Comparison of ENCODE assay signal across 8 mouse cellular contexts in the genomic region with DNA sequence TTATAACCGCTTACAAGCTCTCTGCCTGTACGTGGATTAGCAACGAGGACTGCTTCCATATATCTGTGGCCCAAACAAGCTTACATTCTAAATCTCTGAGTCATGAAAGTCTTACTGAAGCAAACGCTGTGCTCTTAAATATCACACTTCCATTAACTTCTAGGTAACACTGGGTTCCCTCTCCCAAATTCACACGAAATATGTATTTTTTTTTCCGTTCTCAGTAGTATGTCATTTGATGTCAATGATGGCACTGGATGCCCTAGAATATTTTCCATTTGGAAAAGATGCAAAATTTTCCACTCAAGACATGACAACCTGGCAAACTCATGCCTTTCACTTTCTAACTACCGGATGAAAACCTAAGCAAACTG. TPM values are rescaled to one million over a fixed set of nuclear protein-coding genes. Genes with fewer than 3 reads are reported as not detected.
DNase-seq lines count a peak whose midpoint lies in the region; ATAC-seq and TF ChIP-seq lines count a peak whose summit lies in the region.

No protein-coding gene starts in this region.

- peak overlapping the region; percentile 93; the same call in 1 of the 2 replicates for H3K9ac ChIP-seq in liver, adult 2 months (ENCODE audit: low read depth, low read length)
- peak overlapping the region; percentile 76 for H3K9ac ChIP-seq in hindbrain, embryonic 14.5 days
- H3K9ac ChIP-seq in midbrain, postnatal 0 days (replicated peaks; ENCODE audit: low read length, poor library complexity, severe bottlenecking) = peak overlapping the region; percentile 83

- H3K9me3 ChIP-seq in hindbrain, embryonic 14.5 days (ENCODE audit: control insufficient read depth, low read length) = no peaks in the 10 kb centered on the region
- no peaks in the 10 kb centered on the region for H3K9me3 ChIP-seq in midbrain, postnatal 0 days (ENCODE audit: low read length)

- peaks cover 2% of the 10 kb centered on the region for H3K4me1 ChIP-seq in liver, adult 2 months (ENCODE audit: control insufficient read depth, insufficient read depth, low read length)
- peaks cover 11% of the 10 kb centered on the region for H3K4me1 ChIP-seq in hindbrain, embryonic 14.5 days (replicated peaks; ENCODE audit: control insufficient read depth, insufficient read depth, low read length)
- H3K4me1 ChIP-seq in midbrain, postnatal 0 days (ENCODE audit: insufficient read depth, low read length) = no peaks in the 10 kb centered on the region

- peak overlapping the region; percentile 87 for H3K4me2 ChIP-seq in hindbrain, embryonic 14.5 days (replicated peaks)
- peak overlapping the region; percentile 70 for H3K4me2 ChIP-seq in midbrain, postnatal 0 days (ENCODE audit: low read depth, low read length, poor library complexity, severe bottlenecking)

- peak overlapping the region; percentile 91 for H3K4me3 ChIP-seq in liver, adult 2 months (ENCODE audit: insufficient read depth, low read depth, low read length)
- H3K4me3 ChIP-seq in hindbrain, embryonic 14.5 days (replicated peaks; ENCODE audit: low read length) = peak overlapping the region; percentile 85
- H3K4me3 ChIP-seq in midbrain, postnatal 0 days (ENCODE audit: low read depth, low read length) = peak overlapping the region; percentile 85

- intact Hi-C loops in left cerebral cortex, postnatal 4 days (cut with DNase I) = no loop called here

- WGBS in liver, adult 2 months = 17% methylated on average over 7 of the region's 7 CpGs
- WGBS in hindbrain, embryonic 14.5 days = 47% methylated on average over 7 of the region's 7 CpGs
- 38% methylated on average over 7 of the region's 7 CpGs for WGBS in midbrain, postnatal 0 days

- no peak for DNase-seq in liver, adult 2 months (ENCODE audit: extremely low read depth, low read depth, low spot score)
- no peak for DNase-seq in liver
- peak; percentile 14 for DNase-seq in brain, embryonic 14.5 days (ENCODE audit: low read depth)
- no peak for DNase-seq in hindbrain, embryonic 14.5 days (ENCODE audit: low spot score)
- DNase-seq in midbrain, postnatal 0 days (ENCODE audit: low spot score) = no peak
- no peak for DNase-seq in gastrocnemius, postnatal 4 days (ENCODE audit: low spot score in 2 of 2)
- no peak for DNase-seq in embryo, embryonic 10 days (ENCODE audit: low spot score)
- no peak for DNase-seq in left cerebral cortex, postnatal 4 days

- H3K79me2 ChIP-seq in liver, adult 2 months (ENCODE audit: control insufficient read depth, insufficient read depth, low read length) = peaks cover 7% of the 10 kb centered on the region; the same call in 1 of the 2 replicates

- no peak overlapping the region for H3K27ac ChIP-seq in liver, adult 2 months (replicated peaks; ENCODE audit: insufficient read depth, low read depth, low read length)
- no peak overlapping the region for H3K27ac ChIP-seq in hindbrain, embryonic 14.5 days
- peak overlapping the region; percentile 75 for H3K27ac ChIP-seq in midbrain, postnatal 0 days (ENCODE audit: low read depth, low read length)

- TF ChIP-seq CTCF in liver, adult 2 months (IDR thresholded peaks at IDR 0.05; ENCODE audit: low read depth, low read length) = no peak
- no peak for TF ChIP-seq CTCF in brain, embryonic 14.5 days (IDR thresholded peaks at IDR 0.05; ENCODE audit: borderline replicate concordance, extremely low read depth, insufficient read depth, insufficient read length)
- TF ChIP-seq CTCF in midbrain, postnatal 0 days (IDR thresholded peaks at IDR 0.05) = no peak

- no peak for ATAC-seq in hindbrain, embryonic 14.5 days (ENCODE audit: low FRiP score)
- no peak for ATAC-seq in midbrain, postnatal 0 days (ENCODE audit: low FRiP score)

- H3K27me3 ChIP-seq in liver, adult 2 months (ENCODE audit: control insufficient read depth, insufficient read depth, low read length) = no peaks in the 10 kb centered on the region
- H3K27me3 ChIP-seq in hindbrain, embryonic 14.5 days (ENCODE audit: control insufficient read depth, insufficient read depth, low read length) = peaks cover 4% of the 10 kb centered on the region; the same call in 1 of the 2 replicates
- H3K27me3 ChIP-seq in midbrain, postnatal 0 days (ENCODE audit: insufficient read depth, low read length) = peaks cover 5% of the 10 kb centered on the region; the same call in 1 of the 2 replicates

- peaks cover 14% of the 10 kb centered on the region for H3K36me3 ChIP-seq in liver, adult 2 months (ENCODE audit: control insufficient read depth, insufficient read depth, low read length)
- H3K36me3 ChIP-seq in hindbrain, embryonic 14.5 days (replicated peaks; ENCODE audit: control insufficient read depth, insufficient read depth) = peaks cover 29% of the 10 kb centered on the region
- peaks cover 15% of the 10 kb centered on the region for H3K36me3 ChIP-seq in midbrain, postnatal 0 days (ENCODE audit: insufficient read depth, low read length)

- TF ChIP-seq POLR2A in liver, adult 2 months (IDR thresholded peaks at IDR 0.05; ENCODE audit: extremely low read depth, insufficient read depth, low read length) = no peak
- TF ChIP-seq POLR2A in brain, embryonic 14.5 days (IDR thresholded peaks at IDR 0.05; ENCODE audit: borderline replicate concordance, extremely low read depth, insufficient read depth, insufficient read length, poor library complexity, severe bottlenecking) = no peak

RNA-seq across cellular contexts. Expression of gene Uhmk1, which starts 0.8 kb away (rescaled TPM):
- total RNA-seq in liver, adult 2 months (2014; rRNA removed) = 25.4 and 26.7 TPM in 2 replicates
- polyA plus RNA-seq in liver, adult 2 months (2012; rRNA removed) = 7.5 and 8.7 TPM in 2 replicates
- 21.8 and 26.2 TPM in 2 replicates for polyA plus RNA-seq in brain, embryonic 14.5 days (2012; rRNA removed)
- 14.4 and 17.2 TPM in 2 replicates for polyA plus RNA-seq in hindbrain, embryonic 14.5 days (2014; fragmentation: Nextera tagmentation; extraction: Ambion mirVana)
- 46.4 and 57.3 TPM in 2 replicates for total RNA-seq in midbrain, postnatal 0 days (2014; rRNA removed)
- 7.2 and 8.2 TPM in 2 replicates for polyA plus RNA-seq in midbrain, postnatal 0 days (2015; fragmentation: Nextera tagmentation; extraction: Ambion mirVana)
- total RNA-seq in gastrocnemius, postnatal 4 days (2021) = 10 to 100 TPM; 15.2 to 15.5 TPM
- total RNA-seq in left cerebral cortex, postnatal 4 days (2021) = 10 to 100 TPM; 72.8 to 79.3 TPM

RNA-seq across cellular contexts. Expression of gene Sh2d1b2, which starts 18.2 kb away (rescaled TPM):
- not detected in 2 replicates for total RNA-seq in liver, adult 2 months (2014; rRNA removed)
- polyA plus RNA-seq in liver, adult 2 months (2012; rRNA removed) = not detected in 2 replicates
- not detected in 2 replicates for polyA plus RNA-seq in brain, embryonic 14.5 days (2012; rRNA removed)
- polyA plus RNA-seq in hindbrain, embryonic 14.5 days (2014; fragmentation: Nextera tagmentation; extraction: Ambion mirVana) = not detected in 2 replicates
- total RNA-seq in midbrain, postnatal 0 days (2014; rRNA removed) = 0.11 TPM in 1 of 2 replicates, not detected in the other
- polyA plus RNA-seq in midbrain, postnatal 0 days (2015; fragmentation: Nextera tagmentation; extraction: Ambion mirVana) = not detected in 2 replicates
- not detected for total RNA-seq in gastrocnemius, postnatal 4 days (2021)
- not detected for total RNA-seq in left cerebral cortex, postnatal 4 days (2021)

RNA-seq across cellular contexts. Expression of gene Uap1, which starts 39.6 kb away (rescaled TPM):
- 22.6 and 23.6 TPM in 2 replicates for total RNA-seq in liver, adult 2 months (2014; rRNA removed)
- polyA plus RNA-seq in liver, adult 2 months (2012; rRNA removed) = 14.3 and 15.9 TPM in 2 replicates
- polyA plus RNA-seq in brain, embryonic 14.5 days (2012; rRNA removed) = 31.2 and 34.0 TPM in 2 replicates
- polyA plus RNA-seq in hindbrain, embryonic 14.5 days (2014; fragmentation: Nextera tagmentation; extraction: Ambion mirVana) = 63.8 and 71.3 TPM in 2 replicates
- 38.6 and 52.8 TPM in 2 replicates for total RNA-seq in midbrain, postnatal 0 days (2014; rRNA removed)
- polyA plus RNA-seq in midbrain, postnatal 0 days (2015; fragmentation: Nextera tagmentation; extraction: Ambion mirVana) = 55.8 and 59.0 TPM in 2 replicates
- total RNA-seq in gastrocnemius, postnatal 4 days (2021) = 10 to 100 TPM; 33.1 to 43.0 TPM
- total RNA-seq in left cerebral cortex, postnatal 4 days (2021) = 10 to 100 TPM; 53.1 to 57.7 TPM
